Mouse (Mus musculus) thymus, adult 2 months (tissue): ENCODE measurements at regions not wholly inside any gene's neighbourhood (a gene's known extent, or its start where the extent isn't known, plus 50 kb on each side); places are given as distances from the start of the nearest gene placed in this dataset.
A peak's percentile ranks its signal among the peaks of the same experiment; 100 is the strongest.

Experiments used
- DNase-seq: peaks from one replicate; pipeline ENCODE4 v3.0.0; 2021
- H3K27ac ChIP-seq: fragments of 200-500 bp; 2 replicates; pipeline ENCODE4 v1.5.1; 2012; ENCODE audit warnings: low read length, control low read depth; ENCODE audit not compliant: control insufficient read depth, insufficient read depth
- H3K27me3 ChIP-seq: fragments of 200-500 bp; 2 replicates; pipeline ENCODE4 v1.6.1; 2012; ENCODE audit warnings: mild to moderate bottlenecking, low read length, moderate library complexity, mixed read lengths; ENCODE audit not compliant: control insufficient read depth, insufficient read depth
- H3K36me3 ChIP-seq: fragments of 200-500 bp; 2 replicates; pipeline ENCODE4 v1.6.1; 2012; ENCODE audit warnings: mild to moderate bottlenecking, low read length, moderate library complexity; ENCODE audit not compliant: control insufficient read depth, insufficient read depth
- H3K4me1 ChIP-seq: fragments of 200-500 bp; replicated peaks from 2 replicates; pipeline ENCODE4 v1.6.1; 2012; ENCODE audit warnings: low read length; ENCODE audit not compliant: control insufficient read depth, insufficient read depth
- H3K4me3 ChIP-seq: fragments of 200-500 bp; 2 replicates; pipeline ENCODE4 v1.5.1; 2012; ENCODE audit warnings: mild to moderate bottlenecking, low read length, control low read depth, moderate library complexity; ENCODE audit not compliant: control insufficient read depth, insufficient read depth
- CTCF ChIP-seq: fragments of 200-500 bp; IDR thresholded peaks from 2 replicates; pipeline ENCODE4 v1.5.1; 2012; ENCODE audit warnings: mild to moderate bottlenecking, control low read depth, low read length, moderate library complexity, borderline replicate concordance; ENCODE audit not compliant: control insufficient read depth, poor library complexity, insufficient read depth; ENCODE audit errors: extremely low read depth
- POLR2A ChIP-seq: fragments of 200-500 bp; IDR thresholded peaks from 2 replicates; pipeline ENCODE4 v1.6.1; 2012; ENCODE audit warnings: mild to moderate bottlenecking, low read length, control low read depth, moderate library complexity; ENCODE audit not compliant: control insufficient read depth, poor library complexity, insufficient read depth; ENCODE audit errors: extremely low read depth
- WGBS: fragments of 180-500 bp; shearing (Covaris S2); methylation state at CpG from one replicate; pipeline ENCODE4 v1.1.7; 2018; 5-methylcytosine and 5-hydroxymethylcytosine counted together

- no peak for TF ChIP-seq CTCF
- TF ChIP-seq POLR2A, result no peak
- Histone ChIP-seq H3K36me3 (no peaks in the 10 kb centered on the region), H3K27ac (no peak overlapping the region), H3K4me3 (no peak overlapping the region), H3K4me1 (no peaks in the 10 kb centered on the region), H3K27me3 (no peaks in the 10 kb centered on the region)
- WGBS, result 84% methylated on average over 2 of the region's 2 CpGs
- no peak for DNase-seq
Measured at GRCm38 (mm10) chr2:28299346-28299745, 106.6 kb downstream of the Olfm1 start.

GRCm38 (mm10) chr2:28301313-28301712 is 108.5 kb downstream of the Olfm1 start:
- DNase-seq, result no peak
- no peak overlapping the region for H3K4me3 ChIP-seq
- no peak for TF ChIP-seq CTCF
- TF ChIP-seq POLR2A, result no peak
- no peaks in the 10 kb centered on the region for H3K27me3 ChIP-seq
- H3K27ac ChIP-seq, result no peak overlapping the region
- H3K36me3 ChIP-seq, result no peaks in the 10 kb centered on the region
- 87% methylated on average over 4 of the region's 4 CpGs for whole genome bisulfite sequencing
- H3K4me1 ChIP-seq, result no peaks in the 10 kb centered on the region

- 55% methylated on average over 5 of the region's 5 CpGs for WGBS
- DNase-seq, result no peak
- no peak overlapping the region for H3K4me3 ChIP-seq
- no peak overlapping the region for H3K27ac ChIP-seq
- no peaks in the 10 kb centered on the region for H3K36me3 ChIP-seq
- no peaks in the 10 kb centered on the region for H3K4me1 ChIP-seq
- H3K27me3 ChIP-seq, result no peaks in the 10 kb centered on the region
- no peak for TF ChIP-seq POLR2A
- no peak for TF ChIP-seq CTCF
Measured at GRCm38 (mm10) chr2:28303936-28304335, 111.1 kb downstream of the Olfm1 start.

GRCm38 (mm10) chr2:28304712-28305111 is 111.9 kb downstream of the Olfm1 start:
- peak; percentile 58 for DNase-seq
- no peak overlapping the region for H3K4me3 ChIP-seq
- H3K27ac ChIP-seq, result no peak overlapping the region
- TF ChIP-seq POLR2A, result no peak
- TF ChIP-seq CTCF, result peak; percentile 85; the same call in 1 of the 2 replicates
- WGBS, result 8% methylated on average over 3 of the region's 3 CpGs
- no peaks in the 10 kb centered on the region for H3K36me3 ChIP-seq
- H3K27me3 ChIP-seq, result no peaks in the 10 kb centered on the region
- no peaks in the 10 kb centered on the region for H3K4me1 ChIP-seq

GRCm38 (mm10) chr2:28309122-28309521 is 116.3 kb downstream of the Olfm1 start:
- Histone ChIP-seq H3K27ac (no peak overlapping the region), H3K4me3 (no peak overlapping the region), H3K27me3 (no peaks in the 10 kb centered on the region), H3K36me3 (no peaks in the 10 kb centered on the region), H3K4me1 (no peaks in the 10 kb centered on the region)
- DNase-seq, result no peak
- 95% methylated on average over 5 of the region's 5 CpGs for WGBS
- TF ChIP-seq POLR2A (no peak), CTCF (no peak)

GRCm38 (mm10) chr2:28312212-28312611 is 119.4 kb downstream of the Olfm1 start:
- no peak overlapping the region for H3K27ac ChIP-seq
- no peak overlapping the region for H3K4me3 ChIP-seq
- TF ChIP-seq CTCF (no peak), POLR2A (no peak)
- H3K36me3 ChIP-seq, result no peaks in the 10 kb centered on the region
- no peak for DNase-seq
- H3K27me3 ChIP-seq, result no peaks in the 10 kb centered on the region
- 90% methylated on average over 6 of the region's 6 CpGs for WGBS
- no peaks in the 10 kb centered on the region for H3K4me1 ChIP-seq

- WGBS, result 82% methylated on average over 11 of the region's 11 CpGs
- Histone ChIP-seq H3K27ac (no peak overlapping the region), H3K36me3 (no peaks in the 10 kb centered on the region), H3K4me1 (no peaks in the 10 kb centered on the region), H3K27me3 (no peaks in the 10 kb centered on the region), H3K4me3 (no peak overlapping the region)
- no peak for DNase-seq
- TF ChIP-seq CTCF, result no peak
- TF ChIP-seq POLR2A, result no peak
Measured at GRCm38 (mm10) chr2:28325502-28325901, 121.1 kb upstream of the Ppp1r26 start.

- WGBS, result 88% methylated on average over 6 of the region's 6 CpGs
- Histone ChIP-seq H3K27ac (no peak overlapping the region), H3K36me3 (no peaks in the 10 kb centered on the region), H3K4me3 (no peak overlapping the region), H3K27me3 (no peaks in the 10 kb centered on the region), H3K4me1 (no peaks in the 10 kb centered on the region)
- DNase-seq, result no peak
- TF ChIP-seq POLR2A (no peak), CTCF (no peak)
Measured at GRCm38 (mm10) chr2:28326056-28326455, 120.5 kb upstream of the Ppp1r26 start.
